Mouse (Mus musculus) hindbrain, embryonic 16.5 days (tissue): Measurements from ENCODE around the gene Aamp. TPM values are rescaled to one million over a fixed set of nuclear protein-coding genes. Genes with fewer than 3 reads are reported as not detected.

Experiments used
- ATAC-seq: fragments of 200-750 bp; cut with Nextera tagmentation; 2 replicates; pipeline ENCODE4 v1.8.0; 2017; ENCODE audit warnings: moderate TSS enrichment, moderate library complexity
- H3K27ac ChIP-seq: fragments of 300-500 bp; sonication (generic); 2 replicates; pipeline ENCODE4 v1.5.1; 2014; ENCODE audit warnings: low read depth, mild to moderate bottlenecking, control low read depth, low read length, moderate library complexity
- H3K27me3 ChIP-seq: fragments of 300-500 bp; sonication (generic); replicated peaks from 2 replicates; pipeline ENCODE4 v1.6.1; 2014; ENCODE audit warnings: low read length; ENCODE audit not compliant: control insufficient read depth, insufficient read depth
- H3K36me3 ChIP-seq: fragments of 300-500 bp; sonication (generic); 2 replicates; pipeline ENCODE4 v1.6.1; 2014; ENCODE audit warnings: mild to moderate bottlenecking, low read length, moderate library complexity, mixed read lengths; ENCODE audit not compliant: control insufficient read depth, insufficient read depth
- H3K4me1 ChIP-seq: fragments of 300-500 bp; sonication (generic); 2 replicates; pipeline ENCODE4 v1.6.1; 2014; ENCODE audit warnings: low read depth, low read length; ENCODE audit not compliant: control insufficient read depth, insufficient read depth
- H3K4me2 ChIP-seq: fragments of 300-500 bp; sonication (generic); 2 replicates; pipeline ENCODE4 v1.6.1; 2014; ENCODE audit warnings: mild to moderate bottlenecking, low read length, control low read depth, moderate library complexity
- H3K4me3 ChIP-seq: fragments of 300-500 bp; sonication (generic); 2 replicates; pipeline ENCODE4 v1.5.1; 2014; ENCODE audit warnings: mild to moderate bottlenecking, low read length, control low read depth, moderate library complexity
- H3K9ac ChIP-seq: fragments of 300-500 bp; sonication (generic); 2 replicates; pipeline ENCODE4 v1.6.1; 2014; ENCODE audit warnings: low read depth, mild to moderate bottlenecking, control low read depth, low read length, moderate library complexity
- H3K9me3 ChIP-seq: fragments of 300-500 bp; sonication (generic); 2 replicates; pipeline ENCODE4 v1.6.1; 2014; ENCODE audit warnings: mild to moderate bottlenecking, low read length, moderate library complexity; ENCODE audit not compliant: control insufficient read depth
- WGBS: fragments of 180-500 bp; shearing (Covaris S2); extraction: QIAGEN DNeasy Blood & Tissue Kit; methylation state at CpG from one replicate; pipeline ENCODE4 v1.1.7; 2014; 5-methylcytosine and 5-hydroxymethylcytosine counted together
- polyA plus RNA-seq: library from polyadenylated mRNA; unstranded; fragments of >200 nt; fragmentation: Nextera tagmentation; extraction: Ambion mirVana; gene quantifications from 2 replicates; pipeline ENCODE4 v1.2.1, GENCODE M21; 2015

The Aamp gene
- polyA plus RNA-seq, 1 experiment from 2014 or later, result 241 TPM

GRCm38 (mm10) chr1:74314796-74315195 lies 30.3 kb upstream of the Aamp start:
- Histone ChIP-seq H3K9ac (no peak overlapping the region), H3K27ac (no peak overlapping the region), H3K4me1 (no peaks in the 10 kb centered on the region), H3K4me2 (no peak overlapping the region), H3K4me3 (no peak overlapping the region), H3K9me3 (no peaks in the 10 kb centered on the region), H3K36me3 (no peaks in the 10 kb centered on the region), H3K27me3 (no peaks in the 10 kb centered on the region)
- 93% methylated on average over 3 of the region's 3 CpGs for WGBS
- ATAC-seq, result no peak

- no peak overlapping the region for H3K9ac ChIP-seq
- H3K27ac ChIP-seq, result no peak overlapping the region
- H3K9me3 ChIP-seq, result no peaks in the 10 kb centered on the region
- H3K36me3 ChIP-seq, result no peaks in the 10 kb centered on the region
- WGBS, result 3% methylated on average over 3 of the region's 3 CpGs
- no peaks in the 10 kb centered on the region for H3K27me3 ChIP-seq
- H3K4me2 ChIP-seq, result no peak overlapping the region
- H3K4me1 ChIP-seq, result no peaks in the 10 kb centered on the region
- H3K4me3 ChIP-seq, result no peak overlapping the region
- ATAC-seq, result peak; percentile 77
These were observed 28.6 kb upstream of the Aamp start for GRCm38 (mm10) chr1:74313049-74313692.

- no peaks in the 10 kb centered on the region for H3K4me1 ChIP-seq
- no peak for ATAC-seq
- H3K9ac ChIP-seq, result no peak overlapping the region
- WGBS, result 58% methylated on average over 3 of the region's 3 CpGs
- H3K9me3 ChIP-seq, result no peaks in the 10 kb centered on the region
- no peak overlapping the region for H3K4me2 ChIP-seq
- no peaks in the 10 kb centered on the region for H3K27me3 ChIP-seq
- no peak overlapping the region for H3K27ac ChIP-seq
- H3K4me3 ChIP-seq, result no peak overlapping the region
- no peaks in the 10 kb centered on the region for H3K36me3 ChIP-seq
These were observed 25.2 kb upstream of the Aamp start for GRCm38 (mm10) chr1:74309767-74310166.

DNA sequence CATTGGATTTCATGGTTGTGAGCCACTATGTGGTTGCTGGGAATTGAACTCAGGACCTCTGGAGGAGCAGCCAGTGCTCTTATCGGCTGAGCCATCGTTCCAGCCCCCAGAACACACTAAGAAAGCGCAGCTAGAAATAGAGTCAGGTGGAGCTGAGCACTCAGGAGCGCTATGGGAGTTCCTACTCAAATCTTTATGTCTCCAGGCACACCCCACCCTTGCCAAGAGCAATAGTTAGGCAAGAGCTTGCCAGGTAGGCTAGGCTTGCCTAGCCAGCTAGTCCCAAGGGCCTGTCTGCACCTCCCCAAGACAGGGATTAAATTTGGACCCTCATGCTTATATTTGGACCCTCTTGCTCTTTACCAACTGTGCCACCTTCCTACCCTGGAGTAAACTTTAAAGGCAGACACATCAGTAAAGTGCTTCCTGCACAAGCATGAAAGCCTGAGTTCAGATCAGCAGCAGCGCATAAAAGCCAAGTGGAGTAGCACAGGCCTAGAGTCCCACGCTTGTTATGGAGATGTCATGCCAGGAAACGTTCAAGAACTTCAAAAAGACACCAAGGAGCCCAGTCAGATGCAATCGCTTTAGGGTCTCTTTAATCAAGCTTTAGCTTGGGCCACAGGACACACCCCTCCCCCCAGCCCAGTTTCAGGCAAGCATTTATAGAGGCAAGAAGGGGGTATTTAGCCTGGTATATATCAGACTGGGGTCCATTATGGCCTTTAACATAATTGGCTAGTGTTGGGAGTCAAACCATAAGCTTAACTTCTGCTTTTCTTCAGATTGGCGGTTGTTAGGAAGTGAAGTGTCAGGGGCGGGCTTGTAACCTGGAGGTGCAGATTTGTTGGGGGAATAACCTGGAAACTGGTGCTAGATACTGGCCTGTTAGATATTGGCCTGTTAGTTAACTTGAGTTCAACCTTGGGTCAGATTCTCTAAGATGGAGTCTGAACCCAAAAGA lies 23.7 kb upstream of the Aamp start:
- Histone ChIP-seq H3K4me1 (peaks cover 6% of the 10 kb centered on the region; the same call in 1 of the 2 replicates), H3K36me3 (no peaks in the 10 kb centered on the region), H3K9ac (no peak overlapping the region), H3K4me2 (no peak overlapping the region), H3K27me3 (no peaks in the 10 kb centered on the region; the same call in 1 of the 2 replicates), H3K4me3 (no peak overlapping the region), H3K9me3 (no peaks in the 10 kb centered on the region), H3K27ac (no peak overlapping the region)
- ATAC-seq, result no peak
- 81% methylated on average over 10 of the region's 10 CpGs for WGBS

GRCm38 (mm10) chr1:74307146-74307545 lies 22.6 kb upstream of the Aamp start:
- Histone ChIP-seq H3K9me3 (no peaks in the 10 kb centered on the region), H3K36me3 (no peaks in the 10 kb centered on the region), H3K4me3 (no peak overlapping the region), H3K27ac (no peak overlapping the region), H3K4me2 (no peak overlapping the region), H3K4me1 (peaks cover 6% of the 10 kb centered on the region; the same call in 1 of the 2 replicates), H3K9ac (no peak overlapping the region), H3K27me3 (peaks cover 7% of the 10 kb centered on the region)
- ATAC-seq, result no peak
- 91% methylated on average over 1 of the region's 1 CpGs for WGBS

DNA sequence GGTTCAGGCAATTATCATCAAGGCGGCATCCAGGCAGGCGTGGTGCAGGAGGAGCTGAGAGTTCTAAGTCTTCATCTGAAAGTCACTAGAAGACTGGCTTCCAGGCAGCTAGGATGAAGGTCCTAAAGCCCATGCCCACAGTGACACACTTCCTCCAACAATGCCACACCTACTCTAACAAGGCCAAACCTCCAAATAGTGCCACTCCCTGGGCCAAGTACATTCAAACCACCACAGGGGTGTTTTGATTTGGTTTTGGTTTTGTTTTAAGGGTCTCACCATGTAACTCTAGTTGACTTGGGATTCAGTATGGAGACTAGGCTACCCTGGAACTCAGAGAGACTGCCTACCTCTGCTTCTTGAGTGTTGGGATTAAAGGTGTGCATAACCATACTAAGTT lies 21.0 kb upstream of the Aamp start, which contains the start of gene Tmbim1:
Tmbim1 (minus strand) TSS at position 101 of the 400 bp plus-strand sequence.
- 91% methylated on average over 2 of the region's 2 CpGs for WGBS
- H3K27ac ChIP-seq, result no peak within 1 kb of the TSS
- H3K36me3 ChIP-seq, result no peaks in the 10 kb centered on the region
- peaks cover 6% of the 10 kb centered on the region; the same call in 1 of the 2 replicates for H3K4me1 ChIP-seq
- H3K9me3 ChIP-seq, result no peaks in the 10 kb centered on the region
- ATAC-seq, result no peak
- no peak within 1 kb of the TSS; the same call in 1 of the 2 replicates for H3K4me3 ChIP-seq
- H3K27me3 ChIP-seq, result peaks cover 7% of the 10 kb centered on the region
- H3K4me2 ChIP-seq, result peak within 1 kb of the TSS; percentile 71
- H3K9ac ChIP-seq, result no peak within 1 kb of the TSS

DNA sequence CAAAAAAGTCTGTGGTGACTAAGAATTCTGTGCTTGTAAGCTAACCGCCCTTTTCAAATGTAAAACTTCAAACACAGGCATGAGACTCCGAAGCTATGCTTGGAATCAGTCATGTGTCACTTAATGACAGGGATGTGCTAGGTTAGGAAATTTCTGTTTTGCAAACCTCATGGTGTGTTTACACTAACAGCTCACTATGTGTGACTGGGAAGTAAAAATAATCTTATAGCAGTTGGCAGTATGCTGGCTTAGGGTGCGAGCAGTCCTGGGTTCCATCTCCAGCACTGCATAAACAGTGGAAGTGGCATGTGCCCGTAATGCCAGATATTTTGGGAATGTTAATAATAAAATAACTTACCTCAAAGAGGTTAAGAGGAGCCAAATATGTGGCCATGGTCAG lies 20.4 kb upstream of the Aamp start:
- H3K4me1 ChIP-seq, result peaks cover 6% of the 10 kb centered on the region; the same call in 1 of the 2 replicates
- H3K27ac ChIP-seq, result no peak overlapping the region
- WGBS, result 77% methylated on average over 4 of the region's 4 CpGs
- ATAC-seq, result no peak
- no peak overlapping the region for H3K4me3 ChIP-seq
- H3K4me2 ChIP-seq, result no peak overlapping the region
- H3K9ac ChIP-seq, result no peak overlapping the region
- H3K9me3 ChIP-seq, result no peaks in the 10 kb centered on the region
- H3K36me3 ChIP-seq, result no peaks in the 10 kb centered on the region
- H3K27me3 ChIP-seq, result peaks cover 7% of the 10 kb centered on the region

GRCm38 (mm10) chr1:74304339-74304790 lies 19.8 kb upstream of the Aamp start:
- Histone ChIP-seq H3K27ac (peak overlapping the region; percentile 67), H3K27me3 (peaks cover 7% of the 10 kb centered on the region), H3K9ac (peak overlapping the region; percentile 62), H3K9me3 (no peaks in the 10 kb centered on the region), H3K4me2 (peak overlapping the region; percentile 71), H3K36me3 (no peaks in the 10 kb centered on the region), H3K4me3 (peak overlapping the region; percentile 52), H3K4me1 (peaks cover 6% of the 10 kb centered on the region; the same call in 1 of the 2 replicates)
- WGBS, result 15% methylated on average over 12 of the region's 12 CpGs
- ATAC-seq, result no peak
